Mouse (Mus musculus) hindbrain, embryonic 10.5 days (tissue): ENCODE data around the gene Msrb2. TPM values are rescaled to one million over a fixed set of nuclear protein-coding genes. Genes with fewer than 3 reads are reported as not detected.

ENCODE experiments used
- DNase-seq: peaks from one replicate; pipeline ENCODE4 v3.0.0-alpha.2; 2017; ENCODE audit warnings: low spot score
- H3K27ac ChIP-seq: fragments of 300-500 bp; sonication (generic); 2 replicates; pipeline ENCODE4 v1.5.1; 2016; ENCODE audit warnings: mild to moderate bottlenecking, moderate library complexity
- H3K27me3 ChIP-seq: fragments of 300-500 bp; sonication (generic); 2 replicates; pipeline ENCODE4 v1.6.1; 2016; ENCODE audit warnings: mild to moderate bottlenecking; ENCODE audit not compliant: poor library complexity, insufficient read depth, severe bottlenecking
- H3K36me3 ChIP-seq: fragments of 300-500 bp; sonication (generic); 2 replicates; pipeline ENCODE4 v1.6.1; 2016; ENCODE audit warnings: mild to moderate bottlenecking, moderate library complexity
- H3K4me1 ChIP-seq: fragments of 300-500 bp; sonication (generic); replicated peaks from 2 replicates; pipeline ENCODE4 v1.6.1; 2016; ENCODE audit warnings: mild to moderate bottlenecking
- H3K4me3 ChIP-seq: fragments of 300-500 bp; sonication (generic); 2 replicates; pipeline ENCODE4 v1.5.1; 2016; ENCODE audit warnings: mild to moderate bottlenecking, moderate library complexity
- H3K9me3 ChIP-seq: fragments of 300-500 bp; sonication (generic); 2 replicates; pipeline ENCODE4 v1.6.1; 2016; ENCODE audit warnings: mild to moderate bottlenecking, moderate library complexity
- WGBS: fragments of 180-500 bp; shearing (Covaris S2); methylation state at CpG from one replicate; pipeline ENCODE4 v1.1.7; 2016; 5-methylcytosine and 5-hydroxymethylcytosine counted together
- polyA plus RNA-seq: library from polyadenylated mRNA; unstranded; fragments of >200 nt; fragmentation: Nextera tagmentation; extraction: Ambion mirVana; gene quantifications from 2 replicates; pipeline ENCODE4 v1.2.1, GENCODE M21; 2016

Gene Msrb2
- polyA plus RNA-seq, 1 experiment from 2014 or later: 16.3 TPM

GRCm38 (mm10) chr2:19444346-19444745 is 73.1 kb downstream of the Msrb2 start:
- Histone ChIP-seq H3K4me3 (no peak overlapping the region), H3K36me3 (no peaks in the 10 kb centered on the region), H3K27ac (no peak overlapping the region), H3K4me1 (peaks cover 32% of the 10 kb centered on the region), H3K9me3 (no peaks in the 10 kb centered on the region), H3K27me3 (peaks cover 100% of the 10 kb centered on the region)
- no peak for DNase-seq
- under 1% methylated on average over 9 of the region's 9 CpGs for WGBS

Other genes with a start within 250 kb of the Msrb2 start
- 0.73 and 1.9 TPM in 2 replicates for gene Armc3, start 172.1 kb upstream of the Msrb2 start, polyA plus RNA-seq
- 6.1 and 16.5 TPM in 2 replicates for gene Ptf1a, start 74.2 kb downstream of the Msrb2 start, polyA plus RNA-seq
- gene 4921504E06Rik, start 182.5 kb downstream of the Msrb2 start, polyA plus RNA-seq: not detected in 2 replicates